Mouse (Mus musculus) frontal cortex, adult 2 months (tissue): Measurements from ENCODE around the gene Dcst1. TPM values are rescaled to one million over a fixed set of nuclear protein-coding genes. Genes with fewer than 3 reads are reported as not detected.
A peak's percentile ranks its signal among the peaks of the same experiment; 100 is the strongest.

Experiments used
- DNase-seq, 2 experiments: peaks; one replicate each; pipeline ENCODE4 v3.0.0; 2022; ENCODE audit warnings: low spot score in 1 of 2; ENCODE audit errors: extremely low spot score in 1 of 2
- polyA plus RNA-seq: library from polyadenylated mRNA; depleted of rRNA; stranded (reverse); fragments of >200 nt; gene quantifications from 2 replicates; pipeline ENCODE4 v1.2.3, GENCODE M21; 2012

Gene Dcst1
- polyA plus RNA-seq, 1 experiment, result 0.08 TPM

DNA sequence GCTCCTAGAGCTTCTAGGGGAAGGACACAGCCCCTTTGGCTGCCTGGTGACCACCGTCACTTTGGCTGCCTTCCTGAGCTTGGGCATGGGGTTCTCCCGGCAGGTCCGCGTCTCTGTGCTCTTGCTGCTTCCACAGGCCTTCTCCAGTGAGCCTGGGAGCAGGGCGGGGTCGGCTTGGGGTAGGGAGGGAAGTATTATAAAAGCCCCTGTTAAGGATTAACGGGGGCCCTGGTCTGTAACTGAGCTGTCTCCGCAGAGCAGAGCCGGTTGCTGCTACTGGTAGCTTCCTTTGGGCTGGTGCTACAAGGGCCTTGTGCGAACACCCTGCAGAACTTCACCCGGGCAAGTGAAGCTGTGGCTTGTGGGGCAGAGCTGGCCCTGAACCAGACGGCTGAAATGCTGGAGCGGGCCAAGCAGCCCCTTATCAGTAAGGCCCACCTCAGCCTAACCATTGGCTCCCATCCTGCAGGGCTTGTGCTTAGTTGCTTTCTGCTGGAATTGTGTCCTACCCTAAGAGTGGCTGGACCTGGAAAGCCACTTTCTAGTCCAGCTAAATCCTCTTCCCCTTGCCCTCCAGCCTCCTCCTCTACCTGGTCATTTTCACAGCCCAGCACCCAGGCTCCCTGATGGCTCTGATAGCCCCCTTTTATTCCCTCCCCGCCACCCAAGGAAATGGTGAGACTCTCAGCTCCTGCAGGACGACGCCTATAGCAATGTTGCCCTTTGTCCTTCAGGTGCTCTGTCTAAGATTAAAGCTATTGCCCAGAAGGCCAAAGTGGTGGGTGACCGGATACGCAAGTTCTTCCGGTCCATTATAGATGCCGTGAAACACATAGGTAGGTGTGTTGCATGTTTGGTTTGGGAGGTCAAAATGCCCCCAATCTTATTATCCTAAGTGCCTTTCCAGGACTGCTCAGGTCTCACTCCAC, 697 bp upstream of the Dcst1 start:
- DNase-seq, result no peak

DNA sequence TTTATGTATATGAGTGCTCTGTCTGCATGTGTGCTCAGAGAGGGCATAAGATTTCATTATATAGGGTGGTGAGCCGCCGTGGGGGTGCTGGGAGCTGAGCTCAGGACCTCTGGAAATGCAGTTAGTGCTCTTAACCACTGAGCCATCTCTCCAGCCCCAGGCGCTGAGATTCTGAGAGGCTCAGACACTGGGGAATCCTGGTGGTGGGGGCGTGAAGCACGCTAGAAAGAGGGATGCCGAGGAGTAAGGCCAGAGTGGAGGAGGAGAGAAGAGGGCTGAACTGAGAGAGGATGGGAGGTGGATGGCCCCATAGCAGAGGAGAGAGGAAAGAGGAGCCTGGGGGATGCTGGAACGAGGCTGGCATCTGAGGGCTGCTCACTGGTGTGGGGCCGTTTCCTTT, 422 bp downstream of the Dcst1 start:
- DNase-seq, result no peak

DNA sequence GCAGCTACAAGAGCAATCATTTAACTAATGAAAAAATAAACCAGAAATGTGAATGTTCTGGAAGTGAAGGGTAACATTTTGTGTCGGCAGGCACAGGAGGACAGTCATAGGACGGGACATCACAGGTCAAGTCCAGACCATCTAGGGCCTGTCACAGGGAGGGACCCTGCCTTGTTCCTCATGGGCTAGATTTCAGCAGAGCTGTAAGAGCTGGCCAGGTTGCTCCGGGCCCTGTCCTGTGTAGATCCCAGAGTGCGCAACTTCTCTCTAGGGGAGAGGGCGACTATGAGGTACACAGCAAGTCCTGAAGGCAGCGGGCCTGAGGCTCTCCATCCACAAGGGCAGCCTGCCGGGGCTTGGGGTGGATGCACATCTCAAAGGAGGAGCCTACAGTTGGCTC, 3.4 kb downstream of the Dcst1 start, which contains the start of gene Dcst2:
Dcst2 (plus strand) TSS at position 301 of the 400 bp plus-strand sequence.
- DNase-seq, result no peak

DNA sequence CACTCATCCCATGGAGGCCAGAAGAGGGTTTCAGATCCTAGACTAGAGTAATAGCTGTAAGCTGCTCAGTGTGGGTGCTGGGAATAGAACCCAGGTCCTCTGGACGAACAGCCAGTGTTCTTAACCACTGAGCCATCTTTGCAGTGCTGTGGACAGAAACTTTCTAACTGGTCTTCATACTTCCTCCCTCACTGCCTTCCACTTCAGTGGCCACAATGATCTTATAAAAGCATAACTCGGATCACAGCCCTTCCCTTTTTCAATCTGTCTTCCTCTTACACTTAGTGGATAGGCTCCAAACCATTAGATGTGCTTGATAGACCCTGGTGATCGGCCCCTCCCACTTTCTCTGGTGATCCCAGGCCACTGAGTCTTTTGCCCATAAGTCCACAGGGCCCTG, 4.8 kb downstream of the Dcst1 start:
- no peak for DNase-seq

DNA sequence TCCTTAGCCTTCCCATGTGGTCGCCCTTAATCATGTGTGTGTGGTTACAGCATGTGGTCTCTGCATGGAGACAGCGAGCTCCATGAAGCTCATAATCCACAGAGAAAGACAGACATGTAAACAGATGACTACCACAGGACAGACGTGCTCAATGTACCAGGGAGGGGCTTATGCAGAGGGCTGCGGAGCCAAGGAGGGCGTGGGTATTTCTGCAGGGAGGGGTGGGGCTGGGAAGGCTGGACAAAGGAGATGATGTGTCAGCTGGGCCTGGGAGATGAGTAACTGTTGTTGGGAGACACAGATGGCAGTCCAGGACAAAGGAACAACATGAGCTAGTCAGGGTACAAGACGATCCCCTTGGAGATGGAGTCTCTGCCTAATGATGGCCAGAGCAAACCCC, 5.4 kb downstream of the Dcst1 start:
- no peak for DNase-seq

DNA sequence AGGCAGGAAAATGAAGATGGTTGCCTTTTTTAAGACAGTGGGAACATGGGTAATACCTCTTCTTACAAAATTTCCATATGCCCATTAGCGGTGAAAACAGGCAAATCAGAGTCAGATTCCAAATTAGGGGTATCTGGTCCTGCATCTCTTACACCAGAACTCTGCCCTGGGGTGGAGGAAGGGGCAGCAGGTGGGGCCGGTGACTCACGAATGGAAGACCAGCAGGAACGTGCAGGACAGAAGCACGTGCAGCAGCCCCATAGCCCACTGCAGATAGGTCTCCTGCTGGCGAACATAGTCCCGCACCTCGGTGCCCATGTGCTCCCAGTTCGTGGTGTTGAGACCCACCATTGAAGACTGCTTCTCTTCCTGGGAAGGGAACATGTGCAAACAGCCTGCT, 9.0 kb downstream of the Dcst1 start:
- no peak for DNase-seq

DNA sequence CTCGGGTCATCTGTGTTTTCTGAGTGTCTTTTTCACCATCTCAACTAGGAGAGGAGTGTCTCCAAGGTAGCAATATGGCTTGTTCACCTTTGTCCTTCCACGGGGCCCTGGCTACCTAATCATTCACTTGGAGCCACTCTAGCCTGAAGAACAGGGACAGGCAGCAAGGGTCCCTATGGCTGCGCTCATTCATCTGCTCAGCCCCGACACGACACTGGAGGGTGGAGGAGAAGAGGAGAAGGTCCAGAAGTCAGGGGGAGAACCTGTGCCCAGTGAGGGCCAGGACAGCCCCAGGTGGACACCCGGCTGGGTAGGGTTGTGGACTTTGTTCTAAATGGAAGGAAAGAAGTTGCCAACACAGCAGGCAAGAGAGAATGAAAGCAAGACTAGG, 9.5 kb downstream of the Dcst1 start:
- no peak for DNase-seq

DNA sequence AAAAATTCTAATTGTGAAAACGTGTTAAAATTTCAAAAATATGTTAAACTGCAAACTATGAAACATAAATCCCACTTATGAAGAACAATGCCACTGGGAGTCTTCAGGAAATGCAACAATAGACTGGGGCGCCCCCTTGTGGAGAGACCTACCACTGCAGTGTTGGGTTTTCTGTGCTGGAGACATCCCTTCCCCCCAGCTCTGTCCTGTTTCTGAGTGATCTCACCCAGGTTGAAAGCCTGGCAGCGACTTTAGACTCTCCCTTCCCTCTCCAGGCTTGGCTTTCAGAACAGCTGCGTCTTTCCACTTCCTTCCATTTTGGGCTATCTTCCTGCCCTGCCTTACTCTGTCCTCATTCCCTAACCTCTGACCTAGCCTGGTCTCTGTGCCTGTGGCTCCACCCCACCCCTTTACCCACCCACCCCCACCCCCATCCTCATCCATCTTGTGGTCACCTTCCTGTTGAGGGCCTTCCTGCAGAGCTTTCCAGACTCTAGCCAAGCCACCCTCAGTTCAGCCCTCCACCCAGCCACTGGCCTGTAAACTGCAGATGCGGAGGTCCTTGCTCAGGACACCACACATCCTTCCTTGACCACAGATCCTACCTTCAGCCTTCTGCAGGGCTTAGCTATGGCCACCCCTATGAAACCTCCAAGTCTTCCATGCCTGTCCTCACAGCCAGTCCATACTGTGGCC, 10.1 kb downstream of the Dcst1 start:
- peak; percentile 73 to 96 for DNase-seq

DNA sequence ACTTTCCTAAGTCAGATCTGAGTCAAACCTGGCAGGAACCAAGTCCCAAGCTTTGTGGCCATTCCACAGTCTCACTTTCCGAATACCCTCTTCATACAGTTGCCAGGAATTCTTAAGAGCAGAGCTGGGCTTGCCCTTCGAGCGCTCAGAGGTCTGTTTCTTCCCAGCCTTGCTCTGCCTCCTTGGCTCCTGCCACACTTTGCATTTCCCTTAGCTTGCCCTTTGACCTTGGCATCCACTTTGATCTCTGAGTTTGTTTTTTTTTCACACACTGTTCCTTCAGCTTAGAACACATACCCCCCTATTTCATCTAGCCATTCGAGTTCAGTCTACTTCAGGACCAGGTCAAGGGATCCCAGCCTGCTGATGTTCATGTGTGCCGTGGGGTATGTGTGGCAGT, 13.8 kb downstream of the Dcst1 start:
- no peak for DNase-seq

DNA sequence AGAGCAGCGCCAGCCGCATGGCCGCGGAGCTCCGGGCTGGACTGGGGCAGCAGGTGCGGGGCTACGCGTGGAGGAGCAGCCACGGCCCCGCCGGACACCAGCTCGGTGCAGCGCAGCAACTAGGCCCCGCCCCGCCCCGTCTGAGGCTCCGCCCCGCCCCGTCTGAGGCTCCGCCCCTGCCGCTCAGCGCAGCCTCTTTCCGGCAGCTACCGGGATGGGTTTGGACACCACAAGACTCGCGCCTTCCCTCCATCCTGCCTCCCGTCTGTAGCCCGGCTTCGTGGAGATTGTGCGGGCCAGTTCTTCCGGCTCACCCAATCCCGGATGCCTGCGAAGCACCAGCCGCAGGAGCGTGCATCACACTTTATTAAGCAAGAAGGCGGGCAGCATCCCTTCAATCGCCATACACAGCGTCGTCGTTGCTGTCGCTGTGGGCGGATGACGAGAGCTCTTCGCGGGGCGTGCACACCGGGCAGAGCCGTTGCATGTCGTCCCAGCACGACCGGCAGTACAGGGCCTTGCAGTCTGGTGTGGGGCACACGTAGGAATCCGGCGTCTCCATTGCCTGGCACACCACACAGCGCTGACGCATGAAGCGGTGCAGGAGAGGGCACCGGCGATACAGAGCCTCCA, 15.1 kb downstream of the Dcst1 start, which contains the start of gene Adam15:
Adam15 (minus strand) TSS at position 128 of the 633 bp plus-strand sequence.
- peak; percentile 75 to 93 for DNase-seq

DNA sequence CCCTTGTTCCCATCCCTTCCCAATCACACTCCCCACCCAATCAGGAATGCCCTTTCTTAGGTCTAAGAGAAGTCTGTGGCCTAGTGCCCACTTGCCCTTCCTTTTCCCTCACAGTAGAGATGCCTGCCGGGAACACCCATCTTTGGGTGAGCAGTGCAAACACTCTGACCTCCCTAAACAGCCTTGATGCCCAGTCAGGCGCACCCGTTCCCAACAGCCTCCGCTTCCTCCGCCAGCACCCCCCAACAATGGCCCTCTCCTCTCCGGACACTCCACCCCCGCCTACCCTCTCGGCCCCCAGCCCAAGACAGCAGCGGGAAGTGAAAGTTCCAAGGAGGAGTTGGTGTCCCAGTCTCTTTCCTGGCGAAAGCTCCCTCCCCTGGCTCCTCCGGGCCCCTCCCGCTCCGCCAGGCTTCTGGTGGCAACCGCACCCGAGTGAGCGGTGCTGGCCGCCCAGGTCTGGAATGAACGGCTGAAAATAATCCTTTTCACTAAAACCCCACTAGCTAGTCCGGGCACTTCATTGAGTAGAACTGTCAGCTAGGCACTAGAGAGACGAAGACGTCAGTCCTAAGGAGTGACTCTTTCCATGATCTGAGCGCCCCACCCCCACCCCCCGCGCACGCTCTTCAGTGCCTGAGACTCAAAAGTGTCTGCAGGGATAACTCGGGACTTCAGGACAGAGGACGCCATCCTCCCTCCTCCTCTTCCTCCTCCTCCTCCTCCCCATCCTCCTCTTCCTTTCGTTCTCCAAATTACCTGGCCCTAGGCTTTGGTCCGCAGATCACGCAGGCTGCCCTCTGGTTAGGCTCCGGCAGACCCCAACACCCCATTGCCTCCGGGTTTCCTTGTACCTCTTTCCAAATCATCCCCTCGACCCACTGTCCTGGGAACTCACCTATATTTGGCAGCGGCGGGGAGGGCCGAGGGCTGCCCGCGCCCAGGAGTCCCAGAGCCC, 15.9 kb downstream of the Dcst1 start:
- DNase-seq, result no peak

DNA sequence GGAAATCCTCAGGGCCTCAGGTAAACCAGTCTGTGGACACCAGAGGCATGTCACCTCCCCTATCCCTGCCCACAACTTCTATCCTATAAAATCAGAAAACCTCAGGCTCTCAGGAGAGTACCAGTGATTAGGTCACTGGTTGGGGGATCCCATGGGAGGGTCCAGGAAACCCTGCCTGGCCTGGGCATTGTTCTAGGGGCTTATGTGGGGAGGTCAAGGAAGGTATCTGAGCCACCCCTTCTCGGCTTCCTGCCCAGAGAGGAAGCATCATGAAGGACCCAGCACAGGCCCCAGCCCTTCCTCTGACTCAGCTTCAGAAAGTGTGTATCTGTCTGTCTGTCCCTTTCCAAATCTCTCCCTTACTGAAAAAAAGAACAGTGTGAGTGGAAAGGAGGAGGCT, 17.1 kb downstream of the Dcst1 start:
- no peak for DNase-seq

DNA sequence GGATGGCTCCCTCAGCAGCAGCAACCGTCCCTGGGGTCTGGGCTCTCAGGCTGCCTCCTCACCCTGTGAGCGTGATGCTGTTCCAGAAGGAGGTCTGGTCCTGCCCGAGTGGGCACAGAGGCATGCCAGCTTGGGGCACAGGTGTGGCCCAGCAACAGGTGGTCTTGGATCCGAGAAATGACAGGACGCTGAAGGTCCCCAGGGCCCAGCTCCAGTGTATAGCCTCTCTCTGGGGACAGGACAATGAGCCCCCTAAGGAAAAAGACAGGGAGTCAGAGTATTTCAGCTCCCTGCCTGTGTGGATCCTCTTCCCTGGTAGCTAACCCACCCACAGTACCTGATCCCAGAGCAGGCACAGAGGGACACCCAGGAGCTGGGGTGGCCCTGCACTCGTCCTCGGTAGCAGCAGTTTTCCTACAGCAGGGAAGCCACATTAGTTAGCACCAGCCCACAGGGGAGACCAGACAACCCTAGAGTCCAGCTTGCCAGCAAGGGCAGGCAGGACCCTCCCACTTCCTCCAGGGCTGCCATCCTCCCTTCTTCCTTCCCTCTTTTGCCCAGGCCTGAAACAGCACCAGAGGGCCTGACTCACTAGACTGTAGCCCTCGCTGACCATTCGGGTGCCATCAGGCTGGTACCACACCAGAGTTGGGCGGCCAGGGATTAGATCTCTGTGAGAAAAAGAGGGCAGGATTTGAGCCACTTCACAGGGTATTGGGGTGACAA, 18.1 kb downstream of the Dcst1 start:
- no peak for DNase-seq

DNA sequence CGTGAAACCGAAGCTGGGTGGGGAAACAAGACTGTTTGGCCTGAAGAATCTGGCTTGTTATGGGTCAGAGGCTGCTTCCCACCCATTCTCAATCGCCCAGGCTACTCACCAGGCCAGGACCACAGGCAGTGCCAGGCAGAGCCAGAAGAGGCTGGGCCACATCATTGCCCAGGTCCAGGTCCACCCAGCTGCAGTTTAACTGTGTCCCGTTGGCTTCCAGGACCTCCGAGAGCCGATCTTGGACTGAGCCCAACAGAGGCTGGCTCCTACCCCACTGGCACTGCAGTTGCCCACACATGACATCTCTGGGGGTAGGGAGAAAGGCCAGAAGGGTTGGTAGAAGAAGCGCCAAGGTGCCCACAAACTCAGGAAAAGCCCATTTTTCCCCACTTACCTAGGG, 21.8 kb downstream of the Dcst1 start:
- DNase-seq, result no peak

DNA sequence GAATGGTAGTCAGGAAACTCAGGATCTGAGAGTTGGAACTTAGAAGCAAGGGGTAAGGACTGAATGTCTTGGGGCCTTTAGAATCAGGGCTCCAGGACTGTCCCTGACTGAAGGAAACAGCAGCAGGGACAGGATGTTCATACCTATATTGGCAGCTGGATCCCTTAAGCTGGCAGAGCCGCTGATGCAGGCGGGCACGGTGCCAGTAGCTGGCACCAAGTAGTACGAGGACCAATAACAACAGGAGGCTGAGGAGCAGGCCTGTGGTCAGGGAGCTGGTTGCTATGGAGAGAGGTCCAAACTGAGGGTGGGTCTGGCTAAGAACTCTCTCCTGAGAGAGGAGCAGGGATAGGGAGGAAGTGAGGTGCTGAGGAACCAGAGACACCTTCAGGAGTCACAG, 23.3 kb downstream of the Dcst1 start:
- DNase-seq, result no peak

DNA sequence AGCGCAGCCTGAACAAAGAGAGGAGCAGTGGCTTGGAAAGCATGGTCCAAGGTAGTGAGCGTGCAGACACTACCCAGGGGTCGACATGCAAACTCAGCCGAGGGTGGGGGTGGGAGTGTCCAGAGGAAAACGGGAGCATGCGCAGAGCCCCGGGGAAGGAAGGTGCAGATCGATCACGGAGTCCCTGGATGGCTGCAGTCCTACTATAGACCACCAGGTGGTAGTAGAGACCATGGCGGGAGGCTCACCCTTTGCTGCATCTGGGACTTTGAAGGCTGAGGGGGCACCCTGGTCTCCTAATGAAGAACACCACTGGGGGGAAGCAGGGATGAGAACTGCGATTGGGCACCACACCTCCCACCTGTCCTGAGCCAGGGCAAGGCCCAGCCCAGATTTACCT, 24.6 kb downstream of the Dcst1 start:
- peak in 1 of 2 experiments; percentile 86 for DNase-seq

DNA sequence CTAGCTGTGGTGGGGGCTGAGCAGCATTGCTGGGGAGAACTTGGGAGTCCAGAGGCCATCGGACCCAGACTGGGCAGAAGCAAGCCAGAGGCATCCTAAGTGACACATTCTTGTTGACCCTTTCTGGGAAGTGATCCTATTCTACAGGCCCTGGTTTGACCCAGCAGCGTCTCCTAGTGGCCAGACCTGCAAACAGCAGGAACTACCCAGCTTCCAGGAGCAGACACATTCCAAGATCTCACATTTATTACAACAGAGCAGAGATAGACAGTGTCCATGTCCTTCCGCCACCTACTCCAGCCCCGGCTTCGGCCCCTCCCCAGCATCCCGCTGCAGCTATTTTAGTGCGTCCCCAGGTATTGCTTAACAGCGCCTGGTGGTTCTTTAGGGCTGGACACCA, 25.6 kb downstream of the Dcst1 start:
- peak in 1 of 2 experiments; percentile 76 for DNase-seq

DNA sequence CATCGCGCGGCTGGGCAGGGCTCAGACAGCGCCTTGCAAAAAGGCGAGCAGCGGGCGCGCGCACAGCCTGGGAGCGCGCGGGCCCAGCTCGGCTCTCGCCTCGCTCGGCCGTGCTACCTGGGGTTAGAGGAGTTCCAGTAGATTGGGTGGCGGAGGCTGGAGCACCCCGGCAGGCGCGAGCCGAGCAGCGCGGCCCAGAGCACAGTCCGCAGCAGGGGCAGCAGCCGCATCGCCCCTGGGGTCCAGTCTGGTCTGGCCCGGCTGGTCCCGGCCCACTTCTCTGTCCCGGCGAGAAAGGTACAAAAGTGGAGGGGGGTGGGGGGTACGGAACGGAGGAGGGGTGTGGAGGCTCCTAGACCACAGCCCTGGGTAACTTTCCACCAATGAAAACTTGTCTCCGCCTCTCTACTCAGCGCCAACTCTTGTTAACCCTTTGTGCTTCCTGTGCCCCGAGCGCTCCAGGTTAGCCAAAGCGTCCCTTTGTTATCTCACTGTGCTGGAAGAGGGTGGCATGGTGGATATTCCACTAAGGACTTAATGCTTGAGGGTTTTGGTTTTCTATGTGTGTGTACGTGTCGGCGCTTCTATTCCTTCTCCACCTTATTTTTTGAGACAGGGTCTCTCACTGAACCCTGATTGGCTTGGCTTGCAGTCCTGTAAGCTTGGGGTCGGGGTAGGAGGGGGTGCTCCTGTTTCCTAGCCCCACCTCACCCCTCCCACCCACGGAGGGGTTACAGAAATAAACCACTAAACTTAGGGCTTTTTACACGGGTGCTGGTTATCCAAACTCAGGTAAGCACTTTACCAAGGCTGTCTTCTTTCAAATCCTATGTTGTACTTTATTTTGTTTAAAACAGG, 27.1 kb downstream of the Dcst1 start, which contains the start of gene Efna4:
Efna4 (minus strand) TSS at position 308 of the 858 bp plus-strand sequence.
- DNase-seq, result no peak
